Mouse (Mus musculus) adipocyte (in vitro differentiated cells): Measurements from ENCODE around the gene Mcm8.

Source experiments
- DNase-seq: peaks from one replicate; pipeline ENCODE4 v3.0.0-alpha.2; 2016; ENCODE audit warnings: low spot score

The Mcm8 gene

GRCm38 (mm10) chr2:132871663-132872062, 55.7 kb downstream of the Mcm8 start:
- DNase-seq = peak; percentile 76

- peak; percentile 67 for DNase-seq
These were observed 57.9 kb downstream of the Mcm8 start for GRCm38 (mm10) chr2:132873657-132874326.

GRCm38 (mm10) chr2:132876991-132877390, 61.0 kb downstream of the Mcm8 start:
- DNase-seq = peak; percentile 63

- no peak for DNase-seq
These were observed 63.5 kb downstream of the Mcm8 start for GRCm38 (mm10) chr2:132879261-132880044.

GRCm38 (mm10) chr2:132880844-132881645, 65.1 kb downstream of the Mcm8 start, which contains the start of gene Lrrn4:
Gene Lrrn4, minus strand, starts transcription at chr2:132880891.
- DNase-seq = no peak

- DNase-seq = no peak
These were observed 68.5 kb downstream of the Mcm8 start for GRCm38 (mm10) chr2:132884303-132884967.

- no peak for DNase-seq
These were observed 69.4 kb downstream of the Mcm8 start for GRCm38 (mm10) chr2:132885312-132885711.
